Mouse (Mus musculus) megakaryocyte, embryonic 14.5 days (primary cell): ENCODE measurements around the gene Lrpprc.

ENCODE experiments used
- FLI1 ChIP-seq: IDR thresholded peaks from 2 replicates; pipeline ENCODE4 v1.6.1; 2012; ENCODE audit warnings: low read length, inconsistent platforms, mixed read lengths
- GATA1 ChIP-seq: IDR thresholded peaks from 3 replicates; pipeline ENCODE4 v1.6.1; 2012; ENCODE audit warnings: mixed read lengths, low read length, inconsistent platforms, borderline replicate concordance

DNA sequence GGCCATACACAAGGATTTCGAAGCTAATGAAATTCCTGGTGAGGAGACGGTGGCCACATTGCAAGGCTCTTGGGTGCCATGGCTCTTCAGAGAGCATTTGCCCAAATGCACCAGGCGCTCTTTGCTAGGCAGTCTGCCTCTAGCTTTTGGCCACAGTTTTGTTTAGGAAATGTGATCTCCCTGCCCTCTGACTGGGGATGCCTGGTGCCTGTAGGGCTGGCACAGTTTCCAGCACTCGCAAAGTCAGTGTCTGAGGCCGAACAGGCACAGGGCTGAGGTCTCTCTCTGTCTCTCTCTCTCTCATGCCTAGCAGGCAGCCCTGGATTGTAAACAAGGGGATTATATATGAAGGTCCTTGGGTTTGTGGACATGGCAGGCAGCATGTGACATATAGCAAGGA, 100.5 kb downstream of the Lrpprc start:
- TF ChIP-seq GATA1 = no peak
- no peak for TF ChIP-seq FLI1
